Mouse (Mus musculus): ENCODE results near the gene Aptx. TPM values are rescaled to one million over a fixed set of nuclear protein-coding genes. Genes with fewer than 3 reads are reported as not detected.
A peak's percentile ranks its signal among the peaks of the same experiment; 100 is the strongest.

Aptx gene
- 10 to 100 TPM; 14.4 to 23.2 TPM for total RNA-seq (2021)
- long read RNA-seq, experiment 1, full-length matches to known transcripts = 8 of 18 reads
- long read RNA-seq, experiment 1, partial matches to known transcripts = 7 of 18 reads
- long read RNA-seq, experiment 1, other reads (novel, unspliced or antisense) = 3 of 18 reads
- long read RNA-seq, experiment 2, full-length matches to known transcripts = 3 of 4 reads
- long read RNA-seq, experiment 2, partial matches to known transcripts = 0 of 4 reads
- long read RNA-seq, experiment 2, other reads (novel, unspliced or antisense) = 1 of 4 reads

DNA sequence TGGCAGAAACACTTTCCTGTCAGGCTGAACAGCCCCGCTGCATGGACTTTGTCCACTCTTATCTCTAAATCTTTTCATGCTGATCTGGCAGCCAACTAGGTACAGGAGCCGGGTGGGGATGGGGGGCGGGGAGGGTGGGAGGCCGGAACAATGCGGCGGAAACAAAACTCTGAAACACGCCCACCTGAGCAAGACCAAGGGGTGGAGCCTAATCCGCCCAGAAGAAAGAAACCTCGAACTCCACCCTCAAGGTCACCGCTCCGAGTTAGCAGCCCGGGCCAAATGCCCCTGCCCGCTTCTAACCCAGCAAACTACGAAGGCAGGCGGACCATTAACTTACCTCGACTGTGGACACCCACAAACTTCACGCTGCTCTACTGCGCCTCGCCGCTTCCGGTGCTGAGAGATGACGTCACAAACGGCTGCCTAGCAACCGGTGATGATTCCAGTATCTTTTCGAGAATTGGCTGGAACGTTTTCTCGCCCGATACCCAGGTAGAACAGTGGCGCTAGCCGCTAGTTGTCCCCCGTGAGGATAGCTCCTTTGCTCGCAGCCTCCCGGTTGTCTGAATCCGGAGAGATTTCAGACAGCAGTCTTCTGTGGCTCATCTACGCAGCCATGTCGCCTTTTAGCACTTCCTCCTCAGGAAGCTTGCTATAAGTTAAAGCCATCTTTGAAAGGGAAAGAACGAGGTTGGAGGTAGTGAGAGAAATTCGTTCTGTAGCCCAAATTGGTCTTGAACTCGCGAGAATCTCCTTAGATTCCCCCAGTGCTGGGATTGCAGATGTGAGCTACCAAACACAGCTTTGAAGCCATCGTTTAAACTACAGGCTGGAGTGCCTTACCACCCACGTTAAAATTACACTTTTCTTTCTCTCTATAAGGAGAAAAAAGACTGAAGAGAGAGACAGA, at the start of gene Aptx:
TSS of gene Aptx (minus strand) at position 398 of the 913 bp plus-strand sequence.
- DNase-seq = peak; percentile 95

GRCm38 (mm10) chr4:40735351-40735750, 32.4 kb upstream of the Aptx start:
- DNase-seq = no peak

- no peak for DNase-seq
These were observed 28.3 kb upstream of the Aptx start for GRCm38 (mm10) chr4:40731262-40731661.

DNA sequence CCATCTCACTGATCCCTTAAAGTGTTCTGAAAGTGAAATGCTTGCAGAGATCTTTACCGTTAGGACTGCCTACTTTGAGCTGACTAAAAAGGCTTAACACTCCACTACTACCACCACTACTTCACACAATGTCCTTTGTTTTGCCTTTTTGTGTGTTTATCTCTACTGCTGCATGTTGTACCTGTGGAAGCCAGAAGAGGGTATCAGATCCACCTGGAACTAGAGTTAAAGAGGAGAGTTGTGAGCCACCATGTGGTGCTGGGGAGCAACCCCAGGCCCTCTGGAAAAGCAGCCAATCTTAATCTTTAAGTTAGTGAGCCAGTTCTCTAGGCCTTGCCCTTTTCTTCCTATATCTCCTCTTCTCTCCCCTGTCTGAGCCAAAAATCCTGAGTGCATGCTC, 24.3 kb upstream of the Aptx start:
- DNase-seq = no peak

DNA sequence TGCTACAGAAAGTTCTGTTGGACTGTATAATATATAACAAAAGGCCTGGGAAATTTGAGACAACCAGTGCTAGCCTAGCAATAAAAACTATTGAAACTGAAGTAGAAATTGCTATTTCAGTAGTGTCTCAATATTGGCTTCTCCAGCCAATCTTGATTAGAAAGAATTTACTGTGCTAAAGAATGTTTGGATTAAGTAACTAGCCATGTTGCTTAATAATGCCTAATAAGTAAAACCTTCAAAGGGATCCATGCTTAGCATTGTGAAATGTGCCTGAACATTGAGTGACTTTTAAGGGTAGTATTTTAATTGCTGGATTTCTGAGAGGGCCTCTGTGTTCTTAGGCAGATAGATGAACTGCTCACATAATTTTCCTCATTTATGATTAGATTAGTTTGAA, 22.6 kb upstream of the Aptx start:
- no peak for DNase-seq

GRCm38 (mm10) chr4:40725141-40725540, 22.1 kb upstream of the Aptx start:
- DNase-seq = no peak

DNA sequence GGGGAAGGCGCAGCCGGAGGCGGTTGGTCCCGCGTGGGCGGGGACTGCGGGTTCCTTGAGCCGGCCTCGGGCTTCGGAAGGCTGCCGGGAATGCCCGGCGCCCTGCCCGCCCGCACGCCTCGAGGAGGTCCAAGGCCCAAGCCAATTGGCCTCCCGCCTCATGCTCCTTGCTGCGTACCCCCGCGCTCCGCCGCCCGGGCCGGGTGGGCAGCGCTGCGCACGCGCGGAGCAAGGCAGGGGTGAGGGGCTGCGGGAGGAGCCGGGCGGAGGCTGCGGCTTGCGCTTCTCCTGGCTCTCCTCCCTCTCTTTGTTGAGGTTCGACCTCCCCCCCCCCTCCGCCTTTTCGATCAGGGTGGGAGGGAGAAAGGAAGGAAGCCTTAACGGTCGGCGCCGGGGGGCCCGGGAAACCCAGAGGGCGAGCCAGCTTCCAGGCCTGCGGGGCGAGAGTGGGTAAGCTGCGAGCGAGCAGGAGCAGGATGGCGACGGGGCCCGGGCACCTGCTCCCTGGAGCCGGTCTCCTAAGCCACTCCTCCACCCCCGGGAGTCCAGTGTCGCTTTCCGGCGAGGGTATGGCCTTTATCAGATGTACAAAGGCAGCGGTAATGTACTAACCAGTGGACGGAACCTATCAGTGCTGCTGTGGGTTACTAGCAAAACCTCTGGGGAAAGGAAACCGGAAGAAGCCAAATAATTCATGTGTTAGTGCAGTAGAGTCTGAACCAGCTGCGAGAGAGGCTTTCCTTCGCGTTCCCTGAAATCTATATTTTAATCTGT, 19.9 kb upstream of the Aptx start:
- DNase-seq = peak; percentile 76 to 84

- DNase-seq = peak; percentile 98 to 99
These were observed 19.1 kb upstream of the Aptx start, which contains the start of gene Dnaja1 for GRCm38 (mm10) chr4:40722011-40722666. Gene Dnaja1 (plus strand): TSS chr4:40722150.

DNA sequence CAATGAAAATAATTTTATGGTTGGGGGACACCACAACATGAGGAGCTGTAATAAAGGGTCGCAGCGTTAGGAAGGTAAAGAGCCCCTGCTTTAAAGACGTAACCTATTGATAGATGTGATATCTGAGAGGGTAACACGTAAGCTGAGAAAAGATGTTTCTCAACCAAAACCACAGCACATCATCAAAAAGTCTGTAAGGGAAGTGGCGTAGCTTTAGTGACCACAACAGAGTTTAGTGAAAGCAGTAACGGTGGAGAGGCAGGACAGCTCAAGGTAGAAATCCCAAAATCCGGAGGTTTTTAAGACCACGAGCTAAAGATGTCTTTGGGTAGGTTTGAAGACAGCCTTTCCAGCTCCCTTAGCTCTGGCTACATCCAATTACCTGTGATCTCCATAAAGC, 17.9 kb upstream of the Aptx start:
- DNase-seq = no peak

DNA sequence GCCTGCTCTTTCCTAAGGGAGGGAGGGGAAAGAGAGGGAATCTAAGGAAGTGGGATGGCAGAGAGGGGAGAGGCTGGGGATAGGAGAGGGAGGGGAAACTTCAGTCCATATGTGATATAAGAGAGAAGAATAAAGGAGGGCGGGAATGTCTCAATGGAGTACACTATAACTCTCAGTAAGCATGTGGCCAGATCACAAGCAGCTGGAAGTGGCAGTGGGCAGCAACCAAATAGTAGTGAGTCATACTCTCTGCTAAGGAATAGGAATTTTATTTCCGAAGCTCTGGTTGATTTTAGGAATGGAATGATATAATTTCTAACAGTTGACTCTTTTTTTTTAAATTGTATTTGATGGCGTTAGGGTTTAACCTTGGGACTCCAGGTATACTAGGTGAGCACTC, 14.1 kb upstream of the Aptx start:
- no peak for DNase-seq

GRCm38 (mm10) chr4:40703710-40704275, 799 bp upstream of the Aptx start:
- peak in 1 of 2 experiments; percentile 41 for DNase-seq

GRCm38 (mm10) chr4:40701796-40702195, 1.2 kb downstream of the Aptx start:
- no peak for DNase-seq

DNA sequence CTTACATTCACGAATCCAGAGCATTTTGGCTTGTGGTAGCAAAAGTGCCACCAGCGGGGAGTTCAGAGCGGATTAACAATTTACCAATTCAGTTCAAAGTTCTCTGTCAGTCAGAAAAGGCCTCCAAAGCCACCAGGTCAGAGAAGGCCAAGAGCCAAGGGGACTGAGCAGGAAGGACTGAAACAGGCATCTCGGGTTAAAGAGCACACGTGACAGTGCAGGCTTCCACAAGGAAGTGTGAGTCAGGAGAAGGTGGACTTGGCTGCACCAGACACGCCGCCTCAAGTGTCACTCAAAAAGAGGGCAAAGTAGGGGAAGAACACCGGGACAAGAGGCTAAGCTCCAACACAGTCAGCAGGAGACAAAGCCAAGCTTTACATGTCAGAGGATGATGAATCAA, 2.8 kb downstream of the Aptx start:
- DNase-seq = peak; percentile 44 to 55

- no peak for DNase-seq
These were observed 5.9 kb downstream of the Aptx start for GRCm38 (mm10) chr4:40697059-40697458.

DNA sequence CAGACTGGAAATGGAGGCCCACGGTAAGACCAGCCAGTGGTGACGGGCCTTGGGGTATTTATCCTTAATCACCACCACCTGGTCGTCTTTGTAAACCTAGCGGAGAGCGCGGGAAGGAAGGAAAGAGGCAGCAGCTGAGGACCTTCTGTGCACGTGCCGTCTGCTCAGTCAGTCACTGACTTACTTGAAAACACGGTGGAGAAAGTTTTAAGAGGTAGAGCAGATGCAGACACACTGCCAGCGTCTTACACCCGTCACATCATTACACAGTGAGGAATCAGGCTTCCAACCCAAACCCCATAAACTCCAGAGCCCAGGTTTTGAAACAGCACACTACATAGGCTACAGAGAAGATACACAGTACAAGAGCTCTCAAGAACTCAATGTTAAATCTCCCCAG, 11.9 kb downstream of the Aptx start:
- no peak for DNase-seq

GRCm38 (mm10) chr4:40683306-40683705, 19.7 kb downstream of the Aptx start:
- DNase-seq = no peak

- no peak for DNase-seq
These were observed 20.6 kb downstream of the Aptx start for GRCm38 (mm10) chr4:40682359-40682758.

DNA sequence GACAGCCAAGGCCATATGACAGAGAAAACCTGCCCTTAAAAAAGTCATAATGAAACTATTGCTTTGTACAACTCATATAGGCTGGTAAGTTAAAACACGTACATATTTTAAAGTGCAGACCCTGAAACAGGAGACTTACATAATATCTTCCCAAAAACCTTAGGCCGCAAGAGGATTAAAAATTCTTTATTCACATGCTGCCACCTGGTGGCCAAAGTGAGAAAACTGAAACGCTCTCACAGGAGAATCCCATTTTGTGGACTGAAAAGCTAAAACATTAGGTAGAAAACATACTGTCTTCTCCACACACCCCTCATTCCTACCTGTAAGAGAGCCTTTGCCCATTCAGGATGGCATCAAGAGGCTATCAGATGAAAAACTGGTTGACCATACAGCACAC, 21.1 kb downstream of the Aptx start:
- DNase-seq = peak; percentile 54 to 62

GRCm38 (mm10) chr4:40680250-40680860, 22.6 kb downstream of the Aptx start:
- DNase-seq = peak; percentile 32 to 48

DNA sequence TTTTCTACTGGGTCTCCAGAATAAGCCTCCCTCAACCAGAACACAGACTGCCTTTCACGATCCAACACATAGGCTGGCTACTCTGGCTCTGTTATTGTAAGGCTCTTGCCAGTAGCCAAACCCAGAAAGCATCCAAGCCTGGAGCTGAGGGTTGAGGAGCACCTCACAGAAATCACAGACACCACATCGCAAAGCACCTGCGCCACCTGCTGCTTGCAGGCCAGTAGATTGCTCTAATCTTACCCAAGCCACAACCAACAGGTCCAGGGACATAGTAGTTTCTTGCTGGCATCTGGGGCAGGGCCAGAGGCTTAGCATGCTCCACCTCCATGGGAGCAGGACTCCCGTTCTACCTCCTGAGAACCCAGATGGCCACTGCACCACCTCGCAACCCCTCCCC, 25.9 kb downstream of the Aptx start:
- DNase-seq = no peak

- DNase-seq = no peak
These were observed 26.7 kb downstream of the Aptx start for GRCm38 (mm10) chr4:40676338-40676737.

Data from adrenal gland, postnatal 36 days (tissue).